Mouse (Mus musculus): ENCODE measurements around the gene Gm12790.
"Not testable (repeated sequence)": the region's sequence is repeated elsewhere in the genome, so short reads cannot be mapped to it uniquely, and the experiment has no call there.

Gm12790 gene

GRCm38 (mm10) chr4:101980949-101981348 is at the start of gene Gm12790:
Gene Gm12790 (minus strand): TSS chr4:101981049.
- not testable (repeated sequence) for DNase-seq (ENCODE audit: low read depth)

GRCm38 (mm10) chr4:102026619-102027018 is 45.8 kb upstream of the Gm12790 start:
- DNase-seq (ENCODE audit: low read depth), result no peak

- DNase-seq (ENCODE audit: low read depth), result peak; percentile 69
Observed at GRCm38 (mm10) chr4:101998267-101998922, 17.5 kb upstream of the Gm12790 start.

- no peak for DNase-seq (ENCODE audit: low read depth)
Observed at GRCm38 (mm10) chr4:101997426-101997825, 16.6 kb upstream of the Gm12790 start.

GRCm38 (mm10) chr4:101986326-101986725 is 5.5 kb upstream of the Gm12790 start, which contains the start of gene Gm12789:
Gene Gm12789 (plus strand): TSS chr4:101986626.
- not testable (repeated sequence) for DNase-seq (ENCODE audit: low read depth)

GRCm38 (mm10) chr4:101985678-101986077 is 4.8 kb upstream of the Gm12790 start:
- DNase-seq (ENCODE audit: low read depth), result no peak

GRCm38 (mm10) chr4:101940107-101940506 is 40.7 kb downstream of the Gm12790 start, which contains the start of gene Gm12794:
Gene Gm12794 (plus strand): TSS chr4:101940407.
- DNase-seq (ENCODE audit: low read depth), result not testable (repeated sequence)
